Mouse (Mus musculus): ENCODE measurements around the gene Agbl1.

DNA sequence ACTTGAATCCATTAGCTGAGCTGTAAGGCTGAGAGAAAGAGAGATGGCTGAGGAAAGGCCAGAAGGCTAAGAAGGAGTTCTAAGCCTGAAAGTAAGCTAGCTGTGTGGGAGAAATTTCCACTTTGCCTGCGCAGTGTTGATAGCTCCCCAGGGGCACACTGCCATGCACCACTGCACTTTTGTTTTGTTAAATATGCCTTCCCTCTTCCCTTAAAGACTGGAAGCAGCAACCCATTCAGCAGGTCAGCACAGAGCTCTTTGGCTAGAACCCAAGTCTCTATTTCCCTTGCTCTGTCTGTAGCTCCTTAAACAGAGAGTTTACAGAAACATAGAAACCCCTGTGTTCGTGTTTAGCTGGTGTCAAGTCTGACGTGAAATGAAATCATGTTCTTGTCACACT is 922.7 kb downstream of the Agbl1 start:
- no peak for TF ChIP-seq CTCF (conservative IDR thresholded peaks at IDR 0.05 in 1 of 2, IDR thresholded peaks at IDR 0.05 in 1 of 2; ENCODE audit: low read depth in 2 of 2, low read length in 2 of 2)
- TF ChIP-seq USF1 (IDR thresholded peaks at IDR 0.05; ENCODE audit: low read depth, low read length), result no peak
- no peak for TF ChIP-seq ZC3H11A (IDR thresholded peaks at IDR 0.05; ENCODE audit: low read depth, low read length)
- no peak for TF ChIP-seq ZMIZ1 (IDR thresholded peaks at IDR 0.05; ENCODE audit: low read depth, low read length)
- no peak for TF ChIP-seq RCOR1 (conservative IDR thresholded peaks at IDR 0.05; ENCODE audit: low read depth, low read length)

Data from CH12.LX (cell line).